Mouse (Mus musculus): ENCODE measurements around the gene Wipf2. TPM values are rescaled to one million over a fixed set of nuclear protein-coding genes. Genes with fewer than 3 reads are reported as not detected.

Wipf2 gene
- total and polyA plus RNA-seq, 2 experiments from 2014 or later = 3.8 to 9.2 TPM

- 36% methylated on average over 11 of the region's 11 CpGs for WGBS
- Histone ChIP-seq H3K9me3 (ENCODE audit: low read length) (no peaks in the 10 kb centered on the region), H3K27me3 (ENCODE audit: insufficient read depth, low read length) (no peaks in the 10 kb centered on the region), H3K4me2 (ENCODE audit: low read depth, low read length, poor library complexity, severe bottlenecking) (peak overlapping the region; percentile 84), H3K4me3 (ENCODE audit: low read depth, low read length) (peak overlapping the region; percentile 83), H3K36me3 (ENCODE audit: insufficient read depth, low read length) (peaks cover 10% of the 10 kb centered on the region; the same call in 1 of the 2 replicates), H3K4me1 (ENCODE audit: insufficient read depth, low read length) (peaks cover 4% of the 10 kb centered on the region), H3K9ac (replicated peaks; ENCODE audit: low read length, poor library complexity, severe bottlenecking) (peak overlapping the region; percentile 93), H3K27ac (ENCODE audit: low read depth, low read length) (no peak overlapping the region; the same call in 1 of the 2 replicates)
- no peak for ATAC-seq (ENCODE audit: low FRiP score)
- TF ChIP-seq CTCF (IDR thresholded peaks at IDR 0.05) = no peak
- no peak for DNase-seq (ENCODE audit: low spot score)
Measured at GRCm38 (mm10) chr11:98837917-98838316, 25.5 kb upstream of the Wipf2 start.

- DNase-seq (ENCODE audit: low spot score) = no peak
- no peak for ATAC-seq (ENCODE audit: low FRiP score)
Measured at GRCm38 (mm10) chr11:98838512-98838911, 24.9 kb upstream of the Wipf2 start.

DNA sequence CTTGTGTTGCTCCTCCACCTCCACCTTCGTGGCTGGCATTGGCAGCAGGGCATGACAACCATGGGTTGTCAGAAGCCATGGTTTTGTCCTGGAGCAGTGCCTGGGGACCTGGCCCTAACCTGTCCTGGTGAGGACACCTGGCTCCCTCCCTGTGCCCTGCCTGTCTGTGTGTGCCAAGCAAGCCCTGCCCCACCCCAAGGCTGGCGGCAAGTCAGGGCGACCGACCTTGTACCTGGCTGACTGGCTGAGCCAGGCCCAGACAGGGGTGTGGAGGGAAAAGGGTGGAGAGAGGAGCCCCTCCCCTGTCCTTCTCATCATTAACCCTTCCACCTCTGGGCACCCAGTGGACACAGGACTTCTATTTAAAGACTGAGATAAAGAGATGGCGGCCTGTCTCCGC is 24.0 kb upstream of the Wipf2 start:
- H3K4me2 ChIP-seq (ENCODE audit: low read depth, low read length, poor library complexity, severe bottlenecking) = peak overlapping the region; percentile 10; the same call in 1 of the 2 replicates
- ATAC-seq (ENCODE audit: low FRiP score) = no peak

More at GRCm38 (mm10) chr11:98838512-98838911, 24.9 kb upstream of the Wipf2 start:
- Histone ChIP-seq H3K27me3 (ENCODE audit: insufficient read depth, low read length) (no peaks in the 10 kb centered on the region), H3K4me2 (ENCODE audit: low read depth, low read length, poor library complexity, severe bottlenecking) (peak overlapping the region; percentile 84), H3K4me1 (ENCODE audit: insufficient read depth, low read length) (peaks cover 4% of the 10 kb centered on the region), H3K27ac (ENCODE audit: low read depth, low read length) (no peak overlapping the region), H3K9ac (replicated peaks; ENCODE audit: low read length, poor library complexity, severe bottlenecking) (0 out of 2 replicates have a peak overlapping the region, but pooled peaks have one; percentile 93), H3K4me3 (ENCODE audit: low read depth, low read length) (peak overlapping the region; percentile 83; the same call in 1 of the 2 replicates), H3K9me3 (ENCODE audit: low read length) (no peaks in the 10 kb centered on the region), H3K36me3 (ENCODE audit: insufficient read depth, low read length) (peaks cover 4% of the 10 kb centered on the region; the same call in 1 of the 2 replicates)
- TF ChIP-seq CTCF (IDR thresholded peaks at IDR 0.05) = no peak
- 74% methylated on average over 9 of the region's 9 CpGs for WGBS

GRCm38 (mm10) chr11:98839897-98840296 is 23.5 kb upstream of the Wipf2 start:
- H3K36me3 ChIP-seq (ENCODE audit: insufficient read depth, low read length) = no peaks in the 10 kb centered on the region
- TF ChIP-seq CTCF (IDR thresholded peaks at IDR 0.05) = no peak
- DNase-seq (ENCODE audit: low spot score) (no peak), ATAC-seq (ENCODE audit: low FRiP score) (no peak)
- no peak overlapping the region for H3K4me3 ChIP-seq (ENCODE audit: low read depth, low read length)
- 66% methylated on average over 10 of the region's 10 CpGs for WGBS
- no peaks in the 10 kb centered on the region for H3K27me3 ChIP-seq (ENCODE audit: insufficient read depth, low read length)
- H3K9ac ChIP-seq (replicated peaks; ENCODE audit: low read length, poor library complexity, severe bottlenecking) = no peak overlapping the region
- H3K4me2 ChIP-seq (ENCODE audit: low read depth, low read length, poor library complexity, severe bottlenecking) = no peak overlapping the region
- H3K9me3 ChIP-seq (ENCODE audit: low read length) = no peaks in the 10 kb centered on the region
- H3K4me1 ChIP-seq (ENCODE audit: insufficient read depth, low read length) = peaks cover 4% of the 10 kb centered on the region
- no peak overlapping the region for H3K27ac ChIP-seq (ENCODE audit: low read depth, low read length)

More for the DNA sequence above, 24.0 kb upstream of the Wipf2 start:
- H3K27ac ChIP-seq (ENCODE audit: low read depth, low read length) = no peak overlapping the region
- no peak for TF ChIP-seq CTCF (IDR thresholded peaks at IDR 0.05)
- H3K9me3 ChIP-seq (ENCODE audit: low read length) = no peaks in the 10 kb centered on the region
- no peak overlapping the region for H3K9ac ChIP-seq (replicated peaks; ENCODE audit: low read length, poor library complexity, severe bottlenecking)
- H3K27me3 ChIP-seq (ENCODE audit: insufficient read depth, low read length) = no peaks in the 10 kb centered on the region
- H3K36me3 ChIP-seq (ENCODE audit: insufficient read depth, low read length) = no peaks in the 10 kb centered on the region
- H3K4me3 ChIP-seq (ENCODE audit: low read depth, low read length) = no peak overlapping the region
- no peak for DNase-seq (ENCODE audit: low spot score)
- 62% methylated on average over 6 of the region's 6 CpGs for WGBS
- H3K4me1 ChIP-seq (ENCODE audit: insufficient read depth, low read length) = peaks cover 4% of the 10 kb centered on the region

GRCm38 (mm10) chr11:98846016-98846415 is 17.4 kb upstream of the Wipf2 start:
- peak; percentile 55 for ATAC-seq (ENCODE audit: low FRiP score)
- peaks cover 23% of the 10 kb centered on the region for H3K36me3 ChIP-seq (ENCODE audit: insufficient read depth, low read length)
- H3K27ac ChIP-seq (ENCODE audit: low read depth, low read length) = no peak overlapping the region
- H3K4me1 ChIP-seq (ENCODE audit: insufficient read depth, low read length) = peaks cover 7% of the 10 kb centered on the region; the same call in 1 of the 2 replicates
- peak; percentile 35 for TF ChIP-seq CTCF (IDR thresholded peaks at IDR 0.05)
- H3K4me3 ChIP-seq (ENCODE audit: low read depth, low read length) = no peak overlapping the region
- no peak overlapping the region for H3K9ac ChIP-seq (replicated peaks; ENCODE audit: low read length, poor library complexity, severe bottlenecking)
- WGBS = 50% methylated on average over 13 of the region's 13 CpGs
- H3K4me2 ChIP-seq (ENCODE audit: low read depth, low read length, poor library complexity, severe bottlenecking) = no peak overlapping the region
- no peaks in the 10 kb centered on the region for H3K9me3 ChIP-seq (ENCODE audit: low read length)
- DNase-seq (ENCODE audit: low spot score) = no peak
- no peaks in the 10 kb centered on the region for H3K27me3 ChIP-seq (ENCODE audit: insufficient read depth, low read length)

GRCm38 (mm10) chr11:98846865-98847604 is 16.4 kb upstream of the Wipf2 start:
- no peak for TF ChIP-seq CTCF (IDR thresholded peaks at IDR 0.05)
- no peak for DNase-seq (ENCODE audit: low spot score)
- Histone ChIP-seq H3K9ac (replicated peaks; ENCODE audit: low read length, poor library complexity, severe bottlenecking) (no peak overlapping the region), H3K4me3 (ENCODE audit: low read depth, low read length) (no peak overlapping the region), H3K36me3 (ENCODE audit: insufficient read depth, low read length) (peaks cover 26% of the 10 kb centered on the region), H3K27ac (ENCODE audit: low read depth, low read length) (no peak overlapping the region), H3K9me3 (ENCODE audit: low read length) (no peaks in the 10 kb centered on the region), H3K4me1 (ENCODE audit: insufficient read depth, low read length) (peaks cover 7% of the 10 kb centered on the region; the same call in 1 of the 2 replicates), H3K4me2 (ENCODE audit: low read depth, low read length, poor library complexity, severe bottlenecking) (no peak overlapping the region), H3K27me3 (ENCODE audit: insufficient read depth, low read length) (no peaks in the 10 kb centered on the region)
- WGBS = 76% methylated on average over 19 of the region's 19 CpGs
- ATAC-seq (ENCODE audit: low FRiP score) = no peak
